Mouse (Mus musculus): ENCODE data around the gene Mapkapk3.
"Not testable (repeated sequence)": the region's sequence is repeated elsewhere in the genome, so short reads cannot be mapped to it uniquely, and the experiment has no call there.

Gene Mapkapk3

GRCm38 (mm10) chr9:107307099-107307872, 17.6 kb upstream of the Mapkapk3 start:
- peak; percentile 54 for DNase-seq

GRCm38 (mm10) chr9:107306673-107307072, 17.0 kb upstream of the Mapkapk3 start:
- DNase-seq: not testable (repeated sequence)

- DNase-seq: peak; percentile 68
Observed at GRCm38 (mm10) chr9:107305601-107306542, 16.2 kb upstream of the Mapkapk3 start.

- DNase-seq: no peak
Observed at GRCm38 (mm10) chr9:107305012-107305411, 15.3 kb upstream of the Mapkapk3 start.

- no peak for DNase-seq
Observed at GRCm38 (mm10) chr9:107304383-107304782, 14.7 kb upstream of the Mapkapk3 start.

GRCm38 (mm10) chr9:107303900-107304299, 14.2 kb upstream of the Mapkapk3 start:
- DNase-seq: no peak

- DNase-seq: no peak
Observed at GRCm38 (mm10) chr9:107303121-107303820, 13.6 kb upstream of the Mapkapk3 start.

GRCm38 (mm10) chr9:107302592-107302991, 12.9 kb upstream of the Mapkapk3 start:
- DNase-seq: no peak

- DNase-seq: no peak
Observed at GRCm38 (mm10) chr9:107301554-107302331, 12.1 kb upstream of the Mapkapk3 start.

- DNase-seq: no peak
Observed at GRCm38 (mm10) chr9:107300224-107300973, 10.7 kb upstream of the Mapkapk3 start.

GRCm38 (mm10) chr9:107299783-107300182, 10.1 kb upstream of the Mapkapk3 start:
- DNase-seq: no peak

- DNase-seq: peak; percentile 31
Observed at GRCm38 (mm10) chr9:107298876-107299275, 9.2 kb upstream of the Mapkapk3 start.

- peak; percentile 76 for DNase-seq
Observed at GRCm38 (mm10) chr9:107298059-107298780, 8.5 kb upstream of the Mapkapk3 start.

- DNase-seq: no peak
Observed at GRCm38 (mm10) chr9:107297658-107298057, 8.0 kb upstream of the Mapkapk3 start.

- no peak for DNase-seq
Observed at GRCm38 (mm10) chr9:107297059-107297458, 7.4 kb upstream of the Mapkapk3 start.

GRCm38 (mm10) chr9:107296501-107296965, 6.9 kb upstream of the Mapkapk3 start:
- DNase-seq: peak; percentile 100

- DNase-seq: no peak
Observed at GRCm38 (mm10) chr9:107296041-107296440, 6.4 kb upstream of the Mapkapk3 start.

GRCm38 (mm10) chr9:107296016-107296040, 6.2 kb upstream of the Mapkapk3 start, which contains the start of gene Cish:
Gene Cish (plus strand): TSS chr9:107296026.
- no peak for DNase-seq

GRCm38 (mm10) chr9:107295616-107296015, 5.9 kb upstream of the Mapkapk3 start:
- DNase-seq: no peak

GRCm38 (mm10) chr9:107294249-107294648, 4.6 kb upstream of the Mapkapk3 start:
- DNase-seq: peak; percentile 90

GRCm38 (mm10) chr9:107290897-107291296, 1.2 kb upstream of the Mapkapk3 start:
- peak; percentile 87 for DNase-seq
